Mouse (Mus musculus) heart, embryonic 14.5 days (tissue): ENCODE measurements around the gene Senp3. TPM values are rescaled to one million over a fixed set of nuclear protein-coding genes. Genes with fewer than 3 reads are reported as not detected.

Experiments
- microRNA counts: library from miRNA; unstranded; fragments of <30 nt; microRNA quantifications from one replicate; lab custom pipeline; 2016
- microRNA-seq: library from miRNA; unstranded; fragments of <30 nt; microRNA quantifications from one replicate; pipeline ENCODE4, GENCODE M21; 2016
- polyA plus RNA-seq: library from polyadenylated mRNA; unstranded; fragments of >200 nt; fragmentation: Nextera tagmentation; extraction: Ambion mirVana; gene quantifications from 2 replicates; pipeline ENCODE4 v1.2.1, GENCODE M21; 2014

The Senp3 gene
- polyA plus RNA-seq, 1 experiment from 2014 or later = 59.4 TPM

MicroRNAs encoded within 50 kb of the gene (microRNA counts, 519-probe panel; counts per million panel counts)
- microRNA mmu-miR-1934 (lab: Ali Mortazavi, UCI) (322 counts per million, percentile 70 among the panel's probes with 10 or more counts), microRNA mmu-miR-467f (lab: Ali Mortazavi, UCI) (5,576 counts per million, percentile 85 among the panel's probes with 10 or more counts)

Small RNAs within 50 kb of the gene (microRNA-seq; reads per million reads assigned to microRNA genes)
- gene Mir1934 (5.0 reads per million, percentile 14 among the genes with 10 or more reads in this experiment), gene Mir467f (not detected)

Other genes with a start within 250 kb of the Senp3 start
- 0.13 and 0.36 TPM in 2 replicates for gene Dnah2, start 133.0 kb downstream of the Senp3 start, polyA plus RNA-seq
- gene Efnb3, start 121.9 kb downstream of the Senp3 start, polyA plus RNA-seq = 14.2 and 20.4 TPM in 2 replicates
- gene Wrap53, start 101.8 kb downstream of the Senp3 start, polyA plus RNA-seq = 11.1 and 14.3 TPM in 2 replicates
- 71.2 and 71.9 TPM in 2 replicates for gene Trp53, start 101.7 kb downstream of the Senp3 start, polyA plus RNA-seq
- 31.5 and 33.8 TPM in 2 replicates for gene Atp1b2, start 76.1 kb downstream of the Senp3 start, polyA plus RNA-seq
- not detected in 2 replicates for gene Shbg, start 64.2 kb downstream of the Senp3 start, polyA plus RNA-seq
- gene Sat2, start 60.1 kb downstream of the Senp3 start, polyA plus RNA-seq = 16.2 and 17.9 TPM in 2 replicates
- 24.2 and 25.8 TPM in 2 replicates for gene Fxr2, start 49.1 kb downstream of the Senp3 start, polyA plus RNA-seq
- gene Sox15, start 26.8 kb downstream of the Senp3 start, polyA plus RNA-seq = not detected in 2 replicates
- 14.9 and 29.1 TPM in 2 replicates for gene Mpdu1, start 19.4 kb downstream of the Senp3 start, polyA plus RNA-seq
- 12.1 and 14.4 TPM in 2 replicates for gene Cd68, start 15.9 kb downstream of the Senp3 start, polyA plus RNA-seq
- gene Eif4a1, start 9.7 kb downstream of the Senp3 start, polyA plus RNA-seq = 313 and 403 TPM in 2 replicates
- gene Tnfsf13, start 3.7 kb upstream of the Senp3 start, polyA plus RNA-seq = 0.24 and 0.63 TPM in 2 replicates
- gene Tnfsf12, start 13.8 kb upstream of the Senp3 start, polyA plus RNA-seq = 7.7 and 10.3 TPM in 2 replicates
- 2.5 and 6.8 TPM in 2 replicates for gene Tnfsfm13, start 14.0 kb upstream of the Senp3 start, polyA plus RNA-seq
- gene Polr2a, start 76.6 kb upstream of the Senp3 start, polyA plus RNA-seq = 19.9 and 20.1 TPM in 2 replicates
- 0.13 TPM in 1 of 2 replicates, not detected in the other for gene Slc35g3, start 79.9 kb upstream of the Senp3 start, polyA plus RNA-seq
- 3.7 TPM in 2 replicates for gene Zbtb4, start 83.8 kb upstream of the Senp3 start, polyA plus RNA-seq
- 5.5 and 5.8 TPM in 2 replicates for gene Chrnb1, start 113.9 kb upstream of the Senp3 start, polyA plus RNA-seq
- gene Fgf11, start 119.8 kb upstream of the Senp3 start, polyA plus RNA-seq = 2.0 and 2.1 TPM in 2 replicates
- 1.7 and 1.8 TPM in 2 replicates for gene Tmem102, start 123.5 kb upstream of the Senp3 start, polyA plus RNA-seq
- not detected in 2 replicates for gene Gm39566, start 133.2 kb upstream of the Senp3 start, polyA plus RNA-seq
- not detected in 2 replicates for gene Spem2, start 136.4 kb upstream of the Senp3 start, polyA plus RNA-seq
- gene Spem1, start 140.1 kb upstream of the Senp3 start, polyA plus RNA-seq = not detected in 2 replicates
- gene Nlgn2, start 155.7 kb upstream of the Senp3 start, polyA plus RNA-seq = 2.4 and 2.6 TPM in 2 replicates
- gene Tmem256, start 156.4 kb upstream of the Senp3 start, polyA plus RNA-seq = 340 and 379 TPM in 2 replicates
- gene Plscr3, start 164.3 kb upstream of the Senp3 start, polyA plus RNA-seq = 66.5 and 75.8 TPM in 2 replicates
- gene Tnk1, start 176.6 kb upstream of the Senp3 start, polyA plus RNA-seq = 0.15 TPM in 1 of 2 replicates, not detected in the other
- gene Tmem95, start 195.9 kb upstream of the Senp3 start, polyA plus RNA-seq = not detected in 2 replicates
- gene Kctd11, start 199.3 kb upstream of the Senp3 start, polyA plus RNA-seq = 2.6 and 2.8 TPM in 2 replicates
- 3.6 and 3.8 TPM in 2 replicates for gene Acap1, start 213.5 kb upstream of the Senp3 start, polyA plus RNA-seq
- 4.5 and 5.1 TPM in 2 replicates for gene 2810408A11Rik, start 218.9 kb upstream of the Senp3 start, polyA plus RNA-seq
- gene Neurl4, start 219.0 kb upstream of the Senp3 start, polyA plus RNA-seq = 7.5 and 11.1 TPM in 2 replicates
- gene Gps2, start 231.8 kb upstream of the Senp3 start, polyA plus RNA-seq = 45.2 and 46.8 TPM in 2 replicates
- 1,047 and 1,081 TPM in 2 replicates for gene Eif5a, start 239.9 kb upstream of the Senp3 start, polyA plus RNA-seq